Mouse (Mus musculus): ENCODE measurements at regions not wholly inside any gene's neighbourhood (a gene's known extent, or its start where the extent isn't known, plus 50 kb on each side); places are given as distances from the start of the nearest gene placed in this dataset.
A peak's percentile ranks its signal among the peaks of the same experiment; 100 is the strongest.

- no peak overlapping the region for H3K27ac ChIP-seq (replicated peaks)
- H3K4me3 ChIP-seq: no peak overlapping the region
- WGBS: 57% methylated on average over 3 of the region's 3 CpGs
- no peak overlapping the region for H3K4me2 ChIP-seq
- no peak for ATAC-seq (ENCODE audit: extremely low read depth, insufficient number of reproducible peaks, low FRiP score, low TSS enrichment)
- H3K36me3 ChIP-seq: no peaks in the 10 kb centered on the region
- H3K27me3 ChIP-seq (replicated peaks): no peaks in the 10 kb centered on the region
- no peaks in the 10 kb centered on the region for H3K9me3 ChIP-seq
- H3K4me1 ChIP-seq: no peaks in the 10 kb centered on the region
- H3K9ac ChIP-seq: no peak overlapping the region
Measured at GRCm38 (mm10) chr12:58643843-58644242, 368.0 kb downstream of the Sec23a start.

GRCm38 (mm10) chr12:58639478-58639877, 370.4 kb upstream of the Clec14a start:
- no peaks in the 10 kb centered on the region for H3K36me3 ChIP-seq
- H3K9ac ChIP-seq: peak overlapping the region; percentile 19; the same call in 1 of the 2 replicates
- 40% methylated on average over 1 of the region's 1 CpGs for WGBS
- no peak overlapping the region for H3K4me2 ChIP-seq
- H3K9me3 ChIP-seq: no peaks in the 10 kb centered on the region
- ATAC-seq (ENCODE audit: extremely low read depth, insufficient number of reproducible peaks, low FRiP score, low TSS enrichment): no peak
- H3K27me3 ChIP-seq (replicated peaks): no peaks in the 10 kb centered on the region
- no peaks in the 10 kb centered on the region for H3K4me1 ChIP-seq
- H3K27ac ChIP-seq (replicated peaks): no peak overlapping the region
- H3K4me3 ChIP-seq: no peak overlapping the region

- no peak overlapping the region for H3K27ac ChIP-seq (replicated peaks)
- no peak overlapping the region for H3K9ac ChIP-seq
- no peaks in the 10 kb centered on the region for H3K27me3 ChIP-seq (replicated peaks)
- H3K4me3 ChIP-seq: no peak overlapping the region
- no peak overlapping the region for H3K4me2 ChIP-seq
- no peaks in the 10 kb centered on the region for H3K9me3 ChIP-seq
- 40% methylated on average over 3 of the region's 3 CpGs for WGBS
- no peaks in the 10 kb centered on the region for H3K36me3 ChIP-seq
- no peaks in the 10 kb centered on the region for H3K4me1 ChIP-seq
- no peak for ATAC-seq (ENCODE audit: extremely low read depth, insufficient number of reproducible peaks, low FRiP score, low TSS enrichment)
Measured at GRCm38 (mm10) chr12:58638260-58638659, 369.2 kb upstream of the Clec14a start.

GRCm38 (mm10) chr12:58632529-58632928, 363.4 kb upstream of the Clec14a start:
- Histone ChIP-seq H3K9ac (no peak overlapping the region), H3K4me3 (no peak overlapping the region), H3K4me1 (no peaks in the 10 kb centered on the region), H3K27me3 (replicated peaks) (no peaks in the 10 kb centered on the region), H3K36me3 (no peaks in the 10 kb centered on the region), H3K27ac (replicated peaks) (no peak overlapping the region), H3K4me2 (no peak overlapping the region), H3K9me3 (no peaks in the 10 kb centered on the region)
- WGBS: 76% methylated on average over 3 of the region's 3 CpGs
- no peak for ATAC-seq (ENCODE audit: extremely low read depth, insufficient number of reproducible peaks, low FRiP score, low TSS enrichment)

- H3K27ac ChIP-seq (replicated peaks): no peak overlapping the region
- H3K9me3 ChIP-seq: no peaks in the 10 kb centered on the region
- H3K4me3 ChIP-seq: no peak overlapping the region
- H3K4me2 ChIP-seq: no peak overlapping the region
- 73% methylated on average over 5 of the region's 5 CpGs for whole genome bisulfite sequencing
- ATAC-seq (ENCODE audit: extremely low read depth, insufficient number of reproducible peaks, low FRiP score, low TSS enrichment): no peak
- H3K9ac ChIP-seq: no peak overlapping the region
- no peaks in the 10 kb centered on the region for H3K4me1 ChIP-seq
- H3K27me3 ChIP-seq (replicated peaks): no peaks in the 10 kb centered on the region
- no peaks in the 10 kb centered on the region for H3K36me3 ChIP-seq
Measured at GRCm38 (mm10) chr12:58628817-58629216, 359.7 kb upstream of the Clec14a start.

- Histone ChIP-seq H3K4me2 (no peak overlapping the region), H3K27ac (replicated peaks) (no peak overlapping the region), H3K9ac (no peak overlapping the region), H3K27me3 (replicated peaks) (no peaks in the 10 kb centered on the region), H3K4me1 (no peaks in the 10 kb centered on the region), H3K4me3 (no peak overlapping the region), H3K9me3 (no peaks in the 10 kb centered on the region), H3K36me3 (no peaks in the 10 kb centered on the region)
- no peak for ATAC-seq (ENCODE audit: extremely low read depth, insufficient number of reproducible peaks, low FRiP score, low TSS enrichment)
- 75% methylated on average over 2 of the region's 2 CpGs for WGBS
Measured at GRCm38 (mm10) chr12:58625144-58625543, 356.1 kb upstream of the Clec14a start.

GRCm38 (mm10) chr12:58619508-58620310, 350.6 kb upstream of the Clec14a start:
- Histone ChIP-seq H3K27ac (replicated peaks) (no peak overlapping the region), H3K4me2 (no peak overlapping the region), H3K36me3 (no peaks in the 10 kb centered on the region), H3K4me1 (no peaks in the 10 kb centered on the region), H3K9me3 (no peaks in the 10 kb centered on the region), H3K4me3 (no peak overlapping the region), H3K27me3 (replicated peaks) (no peaks in the 10 kb centered on the region), H3K9ac (no peak overlapping the region)
- 70% methylated on average over 7 of the region's 7 CpGs for WGBS
- no peak for ATAC-seq (ENCODE audit: extremely low read depth, insufficient number of reproducible peaks, low FRiP score, low TSS enrichment)

- Histone ChIP-seq H3K27me3 (replicated peaks) (no peaks in the 10 kb centered on the region), H3K4me2 (no peak overlapping the region), H3K4me1 (no peaks in the 10 kb centered on the region), H3K27ac (replicated peaks) (no peak overlapping the region), H3K9me3 (no peaks in the 10 kb centered on the region), H3K9ac (no peak overlapping the region), H3K4me3 (no peak overlapping the region), H3K36me3 (no peaks in the 10 kb centered on the region)
- ATAC-seq (ENCODE audit: extremely low read depth, insufficient number of reproducible peaks, low FRiP score, low TSS enrichment): no peak
- WGBS: 81% methylated on average over 9 of the region's 9 CpGs
Measured at GRCm38 (mm10) chr12:58594781-58595180, 325.7 kb upstream of the Clec14a start.

GRCm38 (mm10) chr12:58591480-58591829, 322.4 kb upstream of the Clec14a start:
- Histone ChIP-seq H3K27me3 (replicated peaks) (no peaks in the 10 kb centered on the region), H3K27ac (replicated peaks) (no peak overlapping the region), H3K4me1 (no peaks in the 10 kb centered on the region), H3K9me3 (no peaks in the 10 kb centered on the region), H3K9ac (no peak overlapping the region), H3K4me2 (no peak overlapping the region), H3K36me3 (no peaks in the 10 kb centered on the region), H3K4me3 (no peak overlapping the region)
- WGBS: 74% methylated on average over 3 of the region's 3 CpGs
- no peak for ATAC-seq (ENCODE audit: extremely low read depth, insufficient number of reproducible peaks, low FRiP score, low TSS enrichment)

GRCm38 (mm10) chr12:58590547-58591479, 321.7 kb upstream of the Clec14a start:
- 57% methylated on average over 7 of the region's 7 CpGs for WGBS

GRCm38 (mm10) chr12:58581811-58582572, 312.9 kb upstream of the Clec14a start:
- no peaks in the 10 kb centered on the region for H3K36me3 ChIP-seq
- H3K27ac ChIP-seq (replicated peaks): no peak overlapping the region
- WGBS: 84% methylated on average over 5 of the region's 5 CpGs
- no peak overlapping the region for H3K9ac ChIP-seq
- ATAC-seq (ENCODE audit: extremely low read depth, insufficient number of reproducible peaks, low FRiP score, low TSS enrichment): no peak
- no peak overlapping the region for H3K4me2 ChIP-seq
- H3K4me1 ChIP-seq: no peaks in the 10 kb centered on the region
- no peaks in the 10 kb centered on the region for H3K27me3 ChIP-seq (replicated peaks)
- no peaks in the 10 kb centered on the region for H3K9me3 ChIP-seq
- H3K4me3 ChIP-seq: no peak overlapping the region

More at GRCm38 (mm10) chr12:58590547-58591479, 321.7 kb upstream of the Clec14a start:
- no peaks in the 10 kb centered on the region for H3K9me3 ChIP-seq
- no peak overlapping the region for H3K9ac ChIP-seq
- H3K27ac ChIP-seq (replicated peaks): no peak overlapping the region
- no peaks in the 10 kb centered on the region for H3K36me3 ChIP-seq
- ATAC-seq (ENCODE audit: extremely low read depth, insufficient number of reproducible peaks, low FRiP score, low TSS enrichment): no peak
- H3K27me3 ChIP-seq (replicated peaks): no peaks in the 10 kb centered on the region
- no peak overlapping the region for H3K4me2 ChIP-seq
- H3K4me1 ChIP-seq: no peaks in the 10 kb centered on the region
- no peak overlapping the region for H3K4me3 ChIP-seq
